Mouse (Mus musculus) layer of hippocampus, adult 2 months (tissue): ENCODE data around the gene Pdgfb. TPM values are rescaled to one million over a fixed set of nuclear protein-coding genes. Genes with fewer than 3 reads are reported as not detected.

Experiments used
- DNase-seq, 2 experiments: peaks; one replicate each; pipeline ENCODE4 v3.0.0; 2022; ENCODE audit warnings: low spot score in 2 of 2
- H3K27ac ChIP-seq: fragments of 200-600 bp; 2 replicates; pipeline ENCODE4 v1.8.1; 2022
- H3K4me3 ChIP-seq: fragments of 200-600 bp; 2 replicates; pipeline ENCODE4 v1.8.1; 2022; ENCODE audit warnings: mild to moderate bottlenecking
- CTCF ChIP-seq: fragments of 200-600 bp; conservative IDR thresholded peaks from 2 replicates; pipeline ENCODE4 v1.8.1; 2022; ENCODE audit warnings: antibody characterized with exemption, mild to moderate bottlenecking, moderate library complexity
- microRNA-seq, 2 experiments: library from miRNA; unstranded; fragments of <30 nt; microRNA quantifications; one replicate each; pipeline ENCODE4 v1.2.0; 2021
- total RNA-seq, 2 experiments: library from RNA; stranded (reverse); gene quantifications; 2 replicates each; pipeline ENCODE4 v1.2.3; 2021

Pdgfb gene
- total RNA-seq, 2 experiments from 2014 or later = 27.4 to 29.3 TPM

GRCm38 (mm10) chr15:79956559-79956958 is 58.2 kb downstream of the Pdgfb start:
- Histone ChIP-seq H3K27ac (no peak overlapping the region), H3K4me3 (no peak overlapping the region)
- DNase-seq = no peak
- no peak for TF ChIP-seq CTCF

- no peak overlapping the region for H3K4me3 ChIP-seq
- DNase-seq = no peak
- H3K27ac ChIP-seq = no peak overlapping the region
- no peak for TF ChIP-seq CTCF
Measured at GRCm38 (mm10) chr15:79953470-79953869, 61.3 kb downstream of the Pdgfb start.

GRCm38 (mm10) chr15:79952504-79953231 is 62.1 kb downstream of the Pdgfb start:
- no peak for TF ChIP-seq CTCF
- no peak for DNase-seq
- H3K4me3 ChIP-seq = no peak overlapping the region
- H3K27ac ChIP-seq = peak overlapping the region; percentile 14; the same call in 1 of the 2 replicates

GRCm38 (mm10) chr15:79951730-79952503 is 62.9 kb downstream of the Pdgfb start:
- TF ChIP-seq CTCF = no peak
- Histone ChIP-seq H3K4me3 (no peak overlapping the region), H3K27ac (peak overlapping the region; percentile 81; the same call in 1 of the 2 replicates)
- no peak for DNase-seq

GRCm38 (mm10) chr15:79951226-79951625 is 63.6 kb downstream of the Pdgfb start:
- H3K27ac ChIP-seq = peak overlapping the region; percentile 81; the same call in 1 of the 2 replicates
- no peak for DNase-seq
- H3K4me3 ChIP-seq = no peak overlapping the region
- TF ChIP-seq CTCF = no peak

GRCm38 (mm10) chr15:79950250-79951025 is 64.3 kb downstream of the Pdgfb start:
- Histone ChIP-seq H3K27ac (peak overlapping the region; percentile 81), H3K4me3 (peak overlapping the region; percentile 47)
- no peak for DNase-seq
- peak; percentile 82 for TF ChIP-seq CTCF

- no peak overlapping the region for H3K27ac ChIP-seq
- no peak for DNase-seq
- no peak overlapping the region for H3K4me3 ChIP-seq
- no peak; the same call in 1 of the 2 replicates for TF ChIP-seq CTCF
Measured at GRCm38 (mm10) chr15:79947681-79948080, 67.1 kb downstream of the Pdgfb start.

GRCm38 (mm10) chr15:79946790-79947189 is 68.0 kb downstream of the Pdgfb start:
- H3K27ac ChIP-seq = no peak overlapping the region
- TF ChIP-seq CTCF = peak; percentile 68
- H3K4me3 ChIP-seq = no peak overlapping the region
- DNase-seq = no peak

- Histone ChIP-seq H3K4me3 (no peak overlapping the region), H3K27ac (no peak overlapping the region)
- peak; percentile 96 for TF ChIP-seq CTCF
- peak; percentile 85 to 94 for DNase-seq
Measured at GRCm38 (mm10) chr15:79946022-79946421, 68.8 kb downstream of the Pdgfb start.

Small RNAs within 50 kb of the gene (microRNA-seq; reads per million reads assigned to microRNA genes)
- gene Mir7213 = 0.64 to 2.2 reads per million in 2 experiments

Other genes starting within 250 kb of the Pdgfb start
- 10 to 100 TPM; 55.5 to 64.8 TPM for gene Dnal4, start 237.1 kb downstream of the Pdgfb start, total RNA-seq
- gene Nptxr, start 210.2 kb downstream of the Pdgfb start, total RNA-seq = 100 to 1,000 TPM; 756 to 804 TPM
- gene Npcd, start 180.7 kb downstream of the Pdgfb start, total RNA-seq = 10 to 100 TPM; 11.9 to 22.4 TPM
- gene Cbx6, start 180.3 kb downstream of the Pdgfb start, total RNA-seq = 100 to 1,000 TPM; 336 to 347 TPM
- 1 to 10 TPM; 5.5 to 5.8 TPM for gene Apobec3, start 123.3 kb downstream of the Pdgfb start, total RNA-seq
- gene Cbx7, start 43.9 kb downstream of the Pdgfb start, total RNA-seq = 10 to 100 TPM; 49.8 to 50.3 TPM
- gene Syngr1, start 76.4 kb upstream of the Pdgfb start, total RNA-seq = 100 to 1,000 TPM; 356 to 380 TPM
- gene Rpl3, start 76.9 kb upstream of the Pdgfb start, total RNA-seq = 100 to 1,000 TPM; 558 to 583 TPM
- 10 to 100 TPM; 28.2 to 30.2 TPM for gene Tab1, start 118.2 kb upstream of the Pdgfb start, total RNA-seq
- 100 to 1,000 TPM; 109 to 115 TPM for gene Mgat3, start 158.7 kb upstream of the Pdgfb start, total RNA-seq
- 10 to 100 TPM; 31.0 to 32.2 TPM for gene Mief1, start 219.0 kb upstream of the Pdgfb start, total RNA-seq
- gene AC140267.1, start 220.9 kb upstream of the Pdgfb start, total RNA-seq = 10 to 100 TPM; 20.4 to 24.6 TPM
- 10 to 100 TPM; 85.7 to 94.3 TPM for gene Atf4, start 240.2 kb upstream of the Pdgfb start, total RNA-seq
- 10 to 100 TPM; 32.5 to 37.0 TPM for gene Rps19bp1, start 249.3 kb upstream of the Pdgfb start, total RNA-seq